Mouse (Mus musculus) MEL (cell line): Measurements from ENCODE around the gene Rpa1. TPM values are rescaled to one million over a fixed set of nuclear protein-coding genes. Genes with fewer than 3 reads are reported as not detected.
A peak's percentile ranks its signal among the peaks of the same experiment; 100 is the strongest.

Source experiments
- DNase-seq: peaks from one replicate; pipeline ENCODE4 v3.0.0; 2011; ENCODE audit warnings: low read depth, low spot score
- H3K27ac ChIP-seq: 2 replicates; pipeline ENCODE4 v1.5.1; 2012; ENCODE audit warnings: low read depth, mild to moderate bottlenecking, control low read depth, low read length, moderate library complexity; ENCODE audit not compliant: control insufficient read depth
- H3K27me3 ChIP-seq, 2 experiments: fragments of 150-350 bp in 1 of 2; sonication (generic) in 1 of 2; 2 replicates each; pipeline ENCODE4 v1.6.1; 2012; ENCODE audit warnings: low read length in 2 of 2, mild to moderate bottlenecking in 2 of 2, improper control_type of control experiment in 1 of 2, moderate library complexity in 1 of 2; ENCODE audit not compliant: insufficient read depth in 2 of 2, control insufficient read depth in 1 of 2
- H3K36me3 ChIP-seq, 2 experiments: 2 replicates each; pipeline ENCODE4 v1.6.1; 2012 to 2014; ENCODE audit warnings: low read length in 2 of 2, improper control_type of control experiment in 1 of 2, inconsistent platforms in 1 of 2, mild to moderate bottlenecking in 1 of 2; ENCODE audit not compliant: insufficient read depth in 2 of 2, control insufficient read depth in 1 of 2
- H3K4me1 ChIP-seq, 2 experiments: fragments of 150-350 bp in 1 of 2; sonication (generic) in 1 of 2; 2 replicates each; pipeline ENCODE4 v1.6.1; 2012; ENCODE audit warnings: low read length in 2 of 2, improper control_type of control experiment in 1 of 2, mild to moderate bottlenecking in 1 of 2; ENCODE audit not compliant: insufficient read depth in 2 of 2, control insufficient read depth in 1 of 2
- H3K4me3 ChIP-seq, 2 experiments: fragments of 150-350 bp in 1 of 2; sonication (generic) in 1 of 2; 2 replicates each; pipeline ENCODE4 v1.5.1; 2012; ENCODE audit warnings: low read depth in 2 of 2, low read length in 2 of 2, mild to moderate bottlenecking in 2 of 2, moderate library complexity in 2 of 2, control low read depth in 1 of 2, improper control_type of control experiment in 1 of 2; ENCODE audit not compliant: control insufficient read depth in 1 of 2, insufficient read depth in 1 of 2
- H3K79me2 ChIP-seq: 2 replicates; pipeline ENCODE4 v1.6.1; 2012; ENCODE audit warnings: mild to moderate bottlenecking, low read length, moderate library complexity; ENCODE audit not compliant: control insufficient read depth, poor library complexity, insufficient read depth
- H3K9ac ChIP-seq: 2 replicates; pipeline ENCODE4 v1.6.1; 2012; ENCODE audit warnings: low read depth, mild to moderate bottlenecking, control low read depth, low read length, moderate library complexity; ENCODE audit not compliant: control insufficient read depth, poor library complexity, severe bottlenecking
- H3K9me3 ChIP-seq: fragments of 150-350 bp; sonication (generic); replicated peaks from 2 replicates; pipeline ENCODE4 v1.6.1; 2012; ENCODE audit warnings: mild to moderate bottlenecking, low read length, improper control_type of control experiment, moderate library complexity; ENCODE audit not compliant: insufficient read depth
- BHLHE40 ChIP-seq: IDR thresholded peaks from 2 replicates; pipeline ENCODE4 v1.6.1; 2012; ENCODE audit warnings: low read depth, mild to moderate bottlenecking, inconsistent platforms, low read length, improper control_type of control experiment, borderline replicate concordance
- E2F4 ChIP-seq: IDR thresholded peaks from 2 replicates; pipeline ENCODE4 v1.6.1; 2011; ENCODE audit warnings: low read depth, low read length, improper control_type of control experiment, borderline replicate concordance
- ELF1 ChIP-seq: IDR thresholded peaks from 2 replicates; pipeline ENCODE4 v1.6.1; 2014; ENCODE audit warnings: low read depth, mild to moderate bottlenecking, inconsistent platforms, low read length, improper control_type of control experiment, moderate library complexity
- ETS1 ChIP-seq: IDR thresholded peaks from 2 replicates; pipeline ENCODE4 v1.6.1; 2012; ENCODE audit warnings: low read depth, mild to moderate bottlenecking, inconsistent platforms, low read length, improper control_type of control experiment, moderate library complexity
- GATA1 ChIP-seq: IDR thresholded peaks from 2 replicates; pipeline ENCODE4 v1.6.1; 2011; ENCODE audit warnings: low read depth, low read length, improper control_type of control experiment
- HCFC1 ChIP-seq: IDR thresholded peaks from 2 replicates; pipeline ENCODE4 v1.6.1; 2012; ENCODE audit warnings: low read depth, mild to moderate bottlenecking, inconsistent platforms, low read length, improper control_type of control experiment, moderate library complexity
- JUND ChIP-seq: IDR thresholded peaks from 2 replicates; pipeline ENCODE4 v1.6.1; 2011; ENCODE audit warnings: low read depth, mild to moderate bottlenecking, improper control_type of control experiment, low read length
- KAT2A ChIP-seq: conservative IDR thresholded peaks from 2 replicates; pipeline ENCODE4 v1.6.1; 2012; ENCODE audit warnings: low read depth, low read length, improper control_type of control experiment, inconsistent platforms
- MEF2A ChIP-seq: IDR thresholded peaks from 2 replicates; pipeline ENCODE4 v1.6.1; 2014; ENCODE audit warnings: low read depth, mild to moderate bottlenecking, inconsistent platforms, low read length, improper control_type of control experiment; ENCODE audit not compliant: poor library complexity, insufficient replicate concordance, severe bottlenecking; ENCODE audit errors: extremely low read depth
- MXI1 ChIP-seq: IDR thresholded peaks from 2 replicates; pipeline ENCODE4 v1.6.1; 2011; ENCODE audit warnings: mild to moderate bottlenecking, low read depth, low read length, improper control_type of control experiment
- MYB ChIP-seq: IDR thresholded peaks from 2 replicates; pipeline ENCODE4 v1.6.1; 2011; ENCODE audit warnings: mild to moderate bottlenecking, low read depth, low read length, improper control_type of control experiment
- NELFE ChIP-seq: IDR thresholded peaks from 2 replicates; pipeline ENCODE4 v1.6.1; 2011; ENCODE audit warnings: low read depth, low read length, improper control_type of control experiment
- POLR2A ChIP-seq, 2 experiments: IDR thresholded peaks; 2 replicates each; pipeline ENCODE4 v1.6.1; 2011 to 2012; ENCODE audit warnings: low read length in 2 of 2, mild to moderate bottlenecking in 2 of 2, control low read depth in 1 of 2, improper control_type of control experiment in 1 of 2, low read depth in 1 of 2, moderate library complexity in 1 of 2; ENCODE audit not compliant: control insufficient read depth in 1 of 2, insufficient read depth in 1 of 2, poor library complexity in 1 of 2
- POLR2AphosphoS5 ChIP-seq: IDR thresholded peaks from 2 replicates; pipeline ENCODE4 v1.6.1; 2012; ENCODE audit warnings: low read depth, borderline replicate concordance, mild to moderate bottlenecking, inconsistent platforms, low read length, moderate library complexity, mixed read lengths
- RCOR1 ChIP-seq: IDR thresholded peaks from 2 replicates; pipeline ENCODE4 v1.6.1; 2012; ENCODE audit warnings: low read depth, mild to moderate bottlenecking, inconsistent platforms, low read length, improper control_type of control experiment
- SIN3A ChIP-seq: IDR thresholded peaks from 2 replicates; pipeline ENCODE4 v1.6.1; 2012; ENCODE audit warnings: low read length, improper control_type of control experiment, inconsistent platforms
- SMC3 ChIP-seq: IDR thresholded peaks from 2 replicates; pipeline ENCODE4 v1.6.1; 2011; ENCODE audit warnings: low read depth, low read length, improper control_type of control experiment
- TBP ChIP-seq: IDR thresholded peaks from 2 replicates; pipeline ENCODE4 v1.8.0; 2011; ENCODE audit warnings: low read depth, low read length, improper control_type of control experiment
- TCF12 ChIP-seq: IDR thresholded peaks from 2 replicates; pipeline ENCODE4 v1.6.1; 2014; ENCODE audit warnings: low read depth, mild to moderate bottlenecking, inconsistent platforms, low read length, improper control_type of control experiment, moderate library complexity
- UBTF ChIP-seq: IDR thresholded peaks from 2 replicates; pipeline ENCODE4 v1.6.1; 2012; ENCODE audit warnings: low read depth, mild to moderate bottlenecking, inconsistent platforms, low read length, improper control_type of control experiment, moderate library complexity, borderline replicate concordance; ENCODE audit not compliant: insufficient read depth
- USF1 ChIP-seq: IDR thresholded peaks from 2 replicates; pipeline ENCODE4 v1.6.1; 2014; ENCODE audit warnings: low read depth, mild to moderate bottlenecking, inconsistent platforms, low read length, improper control_type of control experiment, moderate library complexity
- ZC3H11A ChIP-seq: IDR thresholded peaks from 2 replicates; pipeline ENCODE4 v1.6.1; 2012; ENCODE audit warnings: low read depth, mild to moderate bottlenecking, inconsistent platforms, low read length, improper control_type of control experiment
- ZMIZ1 ChIP-seq: IDR thresholded peaks from 2 replicates; pipeline ENCODE4 v1.6.1; 2012; ENCODE audit warnings: low read depth, mild to moderate bottlenecking, inconsistent platforms, low read length, improper control_type of control experiment, moderate library complexity
- ZNF384 ChIP-seq: IDR thresholded peaks from 2 replicates; pipeline ENCODE4 v1.6.1; 2012; ENCODE audit warnings: low read depth, mild to moderate bottlenecking, inconsistent platforms, low read length, improper control_type of control experiment
- polyA plus RNA-seq, 2 experiments: library from polyadenylated mRNA; stranded (reverse) in 1 of 2; unstranded in 1 of 2; fragments of >175 nt in 1 of 2; fragments of >200 nt in 1 of 2; gene quantifications; 2 replicates each; pipeline versions ENCODE4 v1.2.1 to v1.2.4; 2012; ENCODE audit warnings: low replicate concordance in 2 of 2, low read depth in 1 of 2; ENCODE audit not compliant: insufficient read length in 2 of 2, insufficient read depth in 1 of 2, missing spikeins in 1 of 2
- total RNA-seq: library from RNA; depleted of rRNA; stranded (reverse); fragments of 300-350 nt; gene quantifications from 2 replicates; pipeline ENCODE4 v1.2.3, GENCODE M21; 2012

Rpa1 gene
- total and polyA plus RNA-seq, 3 experiments: 179 to 481 (median 242) TPM

DNA sequence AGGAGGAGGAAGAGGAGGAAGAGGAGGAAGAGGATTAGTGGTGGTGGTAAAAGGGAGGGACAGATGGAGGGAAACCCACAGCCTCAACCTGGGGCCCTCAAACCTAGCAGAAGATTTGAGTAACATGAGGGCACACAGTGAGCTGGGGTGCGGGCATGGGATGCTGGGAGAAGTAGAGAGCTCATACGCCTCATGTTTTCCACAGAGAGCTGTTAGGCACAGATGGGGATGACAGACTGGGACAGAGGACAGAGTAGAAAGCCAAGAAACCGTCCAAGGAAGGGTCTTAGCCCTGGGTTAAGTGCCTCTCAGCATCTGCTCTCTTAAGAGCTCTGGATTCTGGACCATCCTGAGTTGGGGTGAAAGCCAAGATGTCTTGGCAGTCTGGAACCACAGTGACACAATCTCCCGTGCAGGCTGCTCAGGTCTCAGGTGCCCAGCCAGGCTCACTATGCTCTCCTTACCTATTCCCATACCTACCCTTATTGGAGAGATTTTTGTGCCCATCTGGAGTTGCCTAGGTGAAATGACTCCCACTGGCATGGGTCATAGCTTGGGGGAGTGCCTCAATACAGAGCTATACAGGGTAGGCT is 91.0 kb downstream of the Rpa1 start:
- Histone ChIP-seq H3K9ac (no peak overlapping the region), H3K4me1 (peaks cover 6 to 11% of the 10 kb centered on the region in 2 experiments; a peak in 3 of 4 replicates), H3K36me3 (peaks cover 0 to 10% of the 10 kb centered on the region in 2 experiments; a peak in 2 of 4 replicates), H3K9me3 (no peaks in the 10 kb centered on the region), H3K27ac (no peak overlapping the region), H3K27me3 (no peaks in the 10 kb centered on the region), H3K4me3 (no peak overlapping the region), H3K79me2 (no peaks in the 10 kb centered on the region)
- no peak for DNase-seq
- TF ChIP-seq GATA1: no peak
- TF ChIP-seq TBP: no peak
- no peak for TF ChIP-seq JUND
- TF ChIP-seq TCF12: no peak
- TF ChIP-seq KAT2A: no peak
- no peak for TF ChIP-seq HCFC1
- no peak for TF ChIP-seq ZNF384
- no peak for TF ChIP-seq MXI1
- no peak for TF ChIP-seq POLR2A (IDR thresholded peaks at IDR 0.05; ENCODE audit: control insufficient read depth in 1 of 2, insufficient read depth in 1 of 2, low read depth in 1 of 2, low read length in 2 of 2, poor library complexity in 1 of 2)
- no peak for TF ChIP-seq MYB
- no peak for TF ChIP-seq NELFE
- TF ChIP-seq BHLHE40: no peak
- no peak for TF ChIP-seq SMC3
- TF ChIP-seq ETS1: no peak
- no peak for TF ChIP-seq E2F4

GRCm38 (mm10) chr11:75255330-75255729 is 92.8 kb downstream of the Rpa1 start:
- Histone ChIP-seq H3K9ac (no peak overlapping the region), H3K27ac (no peak overlapping the region), H3K36me3 (peaks cover 0 to 10% of the 10 kb centered on the region in 2 experiments; a peak in 2 of 4 replicates), H3K4me3 (no peak overlapping the region), H3K79me2 (no peaks in the 10 kb centered on the region), H3K27me3 (no peaks in the 10 kb centered on the region), H3K4me1 (peaks cover 6 to 11% of the 10 kb centered on the region in 2 experiments; a peak in 3 of 4 replicates), H3K9me3 (no peaks in the 10 kb centered on the region)
- TF ChIP-seq UBTF: no peak
- no peak for TF ChIP-seq ZC3H11A
- TF ChIP-seq RCOR1: no peak
- TF ChIP-seq ZMIZ1: no peak
- TF ChIP-seq POLR2AphosphoS5: no peak
- no peak for TF ChIP-seq MEF2A
- TF ChIP-seq USF1: no peak
- no peak for TF ChIP-seq MXI1
- TF ChIP-seq POLR2A (IDR thresholded peaks at IDR 0.05; ENCODE audit: control insufficient read depth in 1 of 2, insufficient read depth in 1 of 2, low read depth in 1 of 2, low read length in 2 of 2, poor library complexity in 1 of 2): no peak
- TF ChIP-seq ZNF384: no peak
- TF ChIP-seq SIN3A: no peak
- TF ChIP-seq ELF1: no peak
- DNase-seq: peak; percentile 29
